Mouse (Mus musculus) left cerebral cortex, adult 8-10 months (tissue): ENCODE measurements around the gene Prom1. TPM values are rescaled to one million over a fixed set of nuclear protein-coding genes. Genes with fewer than 3 reads are reported as not detected.

Experiments used
- DNase-seq, 2 experiments: peaks; one replicate each; pipeline ENCODE4 v3.0.0; 2022; ENCODE audit warnings: low spot score in 2 of 2
- total RNA-seq, 4 experiments: library from RNA; stranded (reverse); gene quantifications; 2 replicates each; pipeline ENCODE4 v1.2.4; 2022

Prom1 gene
- total RNA-seq, 4 experiments from 2014 or later = 13.0 to 21.6 (median 17.1) TPM

- DNase-seq = no peak
Observed at GRCm38 (mm10) chr5:43976821-43977561, 124.8 kb downstream of the Prom1 start.

GRCm38 (mm10) chr5:43974166-43974565, 127.7 kb downstream of the Prom1 start:
- DNase-seq = no peak

GRCm38 (mm10) chr5:43971156-43971555, 130.7 kb downstream of the Prom1 start:
- no peak for DNase-seq

GRCm38 (mm10) chr5:43970532-43970931, 131.3 kb downstream of the Prom1 start:
- no peak for DNase-seq

- DNase-seq = no peak
Observed at GRCm38 (mm10) chr5:43968634-43969033, 133.2 kb downstream of the Prom1 start.

- DNase-seq = no peak
Observed at GRCm38 (mm10) chr5:43961056-43961455, 140.8 kb downstream of the Prom1 start.

GRCm38 (mm10) chr5:43959884-43960440, 141.9 kb downstream of the Prom1 start:
- no peak for DNase-seq

- DNase-seq = no peak
Observed at GRCm38 (mm10) chr5:43953241-43953640, 148.6 kb downstream of the Prom1 start.

- no peak for DNase-seq
Observed at GRCm38 (mm10) chr5:43948748-43949275, 153.0 kb downstream of the Prom1 start.

- peak in 1 of 2 experiments; percentile 11 for DNase-seq
Observed at GRCm38 (mm10) chr5:43948111-43948743, 153.6 kb downstream of the Prom1 start.

GRCm38 (mm10) chr5:43947330-43947977, 154.4 kb downstream of the Prom1 start:
- DNase-seq = no peak

Other genes with a start within 250 kb of the Prom1 start
- gene Cd38, start 233.5 kb downstream of the Prom1 start, total RNA-seq = 1 to 10 TPM; 1.5 to 2.5 (median 1.8) TPM
- gene Gm7879, start 188.9 kb downstream of the Prom1 start, total RNA-seq = 10 to 100 TPM in 3 of 4 experiments, 1 to 10 TPM in 1; 9.8 to 14.9 (median 12.7) TPM
- gene Fgfbp1, start 120.3 kb downstream of the Prom1 start, total RNA-seq = 1 to 10 TPM; 2.7 to 4.4 (median 3.3) TPM
- gene Tapt1, start 124.6 kb upstream of the Prom1 start, total RNA-seq = 10 to 100 TPM; 43.0 to 52.9 (median 46.8) TPM